Mouse (Mus musculus) kidney, postnatal 25 days (tissue): ENCODE measurements around the gene Clps.
A peak's percentile ranks its signal among the peaks of the same experiment; 100 is the strongest.
"Not testable (repeated sequence)": the region's sequence is repeated elsewhere in the genome, so short reads cannot be mapped to it uniquely, and the experiment has no call there.

Source experiments
- DNase-seq, 2 experiments: peaks; one replicate each; pipeline ENCODE4 v3.0.0; 2021; ENCODE audit warnings: mixed read lengths in 2 of 2

Gene Clps

DNA sequence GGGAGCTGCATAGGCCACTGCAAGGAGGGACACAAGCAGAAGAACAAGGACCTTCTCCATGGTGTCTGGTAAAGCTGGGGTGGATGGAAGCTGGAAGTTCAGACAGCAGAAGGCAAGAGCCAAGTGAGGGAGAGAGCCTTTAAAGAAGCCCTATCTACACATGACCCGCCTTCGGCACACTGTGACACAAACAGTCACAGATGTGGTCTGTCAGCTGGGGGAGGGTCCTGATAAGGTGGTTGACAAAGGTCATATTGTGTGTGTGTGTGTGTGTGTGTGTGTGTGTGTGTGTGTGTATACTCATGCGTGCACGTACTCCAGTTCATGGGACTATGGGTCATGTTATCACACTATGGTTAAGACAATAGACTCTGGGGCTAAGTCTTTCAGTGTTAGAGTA lies at the start of gene Clps:
Clps (minus strand) TSS at position 169 of the 400 bp plus-strand sequence.
- DNase-seq, result no peak

DNA sequence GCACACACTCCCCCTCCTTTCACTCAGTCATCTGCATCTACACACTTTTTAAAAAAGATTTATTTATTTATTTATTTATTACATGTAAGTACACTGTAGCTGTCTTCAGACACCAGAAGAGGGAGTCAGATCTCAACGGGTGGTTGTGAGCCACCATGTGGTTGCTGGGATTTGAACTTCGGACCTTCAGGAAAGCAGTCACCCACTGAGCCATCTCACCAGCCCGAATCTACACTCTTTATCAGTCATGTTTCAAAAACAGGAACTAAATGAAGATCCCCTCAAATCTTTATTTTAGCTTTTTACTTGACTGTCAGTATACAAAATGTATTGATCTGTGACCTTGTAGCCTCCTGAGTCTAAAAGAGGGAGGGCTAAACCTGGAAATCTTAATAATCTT lies 49.0 kb upstream of the Clps start:
- DNase-seq, result no peak

DNA sequence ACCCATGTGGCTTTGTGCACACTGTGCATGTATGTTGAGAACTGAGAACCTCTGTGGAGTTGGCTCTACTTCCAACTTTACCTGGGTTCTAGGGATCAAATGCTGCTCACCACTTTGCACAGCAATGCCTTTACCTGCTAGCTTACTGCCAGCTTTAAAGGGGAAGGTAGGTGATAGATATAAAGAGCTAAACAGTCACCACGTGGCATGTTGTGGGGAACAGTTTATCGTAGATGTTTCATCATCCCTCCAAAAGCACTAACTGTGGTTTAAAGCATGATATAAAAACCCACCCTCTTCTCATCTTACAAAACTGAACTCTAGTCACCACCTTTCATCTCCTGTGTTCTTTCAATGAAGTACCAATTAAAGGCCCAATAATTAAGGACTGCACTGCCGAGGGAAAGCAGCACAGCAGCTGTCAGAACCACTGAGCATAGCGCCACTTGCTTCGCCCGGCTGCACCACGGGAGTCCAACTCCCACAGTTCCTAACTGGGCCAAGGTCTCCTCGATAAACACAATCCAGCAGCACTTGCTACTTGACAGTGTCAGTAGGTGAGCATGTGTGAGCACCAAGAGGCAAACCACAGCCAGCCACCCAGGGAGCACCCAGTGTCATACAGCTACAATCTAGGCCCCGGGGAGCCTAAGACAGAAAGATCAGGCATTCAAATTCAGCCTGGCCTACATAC lies 41.1 kb upstream of the Clps start:
- no peak for DNase-seq

DNA sequence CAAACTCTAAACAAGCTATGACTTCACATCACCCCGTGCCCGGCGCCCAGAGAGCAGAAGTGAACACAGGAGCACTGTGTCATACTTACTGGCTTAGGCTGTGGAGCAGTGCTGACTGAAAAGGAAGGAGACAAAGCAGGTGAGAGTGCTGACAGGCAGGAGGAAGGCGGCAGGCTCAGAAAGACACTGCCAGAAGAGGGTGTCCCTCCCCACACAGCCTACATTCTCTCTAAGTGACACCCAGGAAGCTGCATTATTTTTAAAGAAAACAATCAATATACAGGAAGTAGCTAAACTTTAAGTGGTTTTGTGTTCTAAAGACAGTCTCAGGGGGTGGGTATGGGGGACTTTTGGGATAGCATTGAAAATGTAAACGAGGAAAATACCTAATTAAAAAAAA lies 40.2 kb upstream of the Clps start:
- DNase-seq, result no peak

DNA sequence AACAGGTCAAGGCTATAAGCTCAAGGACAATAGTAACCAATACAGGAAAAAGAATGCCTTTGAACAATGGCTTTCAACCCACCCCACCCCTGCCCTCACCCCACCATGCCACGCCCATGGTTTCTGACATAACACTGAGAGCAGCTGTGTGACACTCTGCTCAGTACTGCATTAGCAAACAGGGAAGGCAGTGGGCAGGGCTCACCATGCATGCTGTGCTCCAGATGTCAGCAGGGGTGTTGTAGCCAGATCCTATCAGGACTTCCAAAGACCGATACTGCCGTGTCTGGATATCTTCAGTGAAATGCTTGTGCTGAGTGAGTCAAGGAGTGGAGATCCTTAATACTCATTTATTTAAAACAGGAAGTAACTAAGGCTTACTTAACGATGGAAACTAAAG lies 33.4 kb upstream of the Clps start:
- no peak for DNase-seq

DNA sequence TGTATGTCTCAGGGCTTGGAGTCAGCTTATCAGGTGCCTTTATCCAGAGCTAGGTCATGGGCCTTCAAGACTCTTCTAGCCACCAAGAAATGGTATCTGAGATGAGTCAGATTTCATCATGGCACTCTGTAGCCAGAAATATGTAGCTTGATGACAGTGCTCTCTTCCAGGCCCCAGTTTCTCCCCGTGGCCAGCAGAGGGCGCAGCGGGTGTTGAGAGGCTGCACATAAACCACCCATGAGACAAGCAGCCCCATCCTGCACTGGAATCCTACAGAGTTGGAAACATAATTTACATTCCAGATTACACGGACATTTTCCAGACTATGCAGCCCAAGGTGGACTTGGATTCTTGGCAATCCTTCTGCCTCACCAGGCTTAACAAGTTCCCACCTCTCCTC lies 32.4 kb upstream of the Clps start:
- peak; percentile 75 to 79 for DNase-seq

DNA sequence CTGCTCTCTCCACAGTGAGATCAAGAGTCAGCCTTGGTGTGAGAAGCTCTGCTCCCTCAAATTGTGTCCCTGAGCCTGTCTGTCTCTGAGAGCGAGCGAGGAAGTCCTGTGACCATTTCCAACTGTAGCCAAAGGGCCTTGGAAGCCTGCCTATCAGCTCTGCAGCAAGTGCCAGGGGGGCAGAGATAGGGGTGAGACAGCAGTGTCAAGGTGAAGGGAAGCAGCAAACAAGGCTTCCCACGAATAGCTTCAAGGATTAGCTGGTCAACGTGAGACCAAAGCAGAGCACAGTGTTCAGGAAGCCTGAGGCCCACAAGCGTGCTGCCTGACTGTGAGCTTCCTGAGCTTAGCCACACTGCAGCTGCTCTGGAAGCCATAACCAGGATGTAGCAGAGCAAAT lies 30.9 kb upstream of the Clps start:
- DNase-seq, result no peak

DNA sequence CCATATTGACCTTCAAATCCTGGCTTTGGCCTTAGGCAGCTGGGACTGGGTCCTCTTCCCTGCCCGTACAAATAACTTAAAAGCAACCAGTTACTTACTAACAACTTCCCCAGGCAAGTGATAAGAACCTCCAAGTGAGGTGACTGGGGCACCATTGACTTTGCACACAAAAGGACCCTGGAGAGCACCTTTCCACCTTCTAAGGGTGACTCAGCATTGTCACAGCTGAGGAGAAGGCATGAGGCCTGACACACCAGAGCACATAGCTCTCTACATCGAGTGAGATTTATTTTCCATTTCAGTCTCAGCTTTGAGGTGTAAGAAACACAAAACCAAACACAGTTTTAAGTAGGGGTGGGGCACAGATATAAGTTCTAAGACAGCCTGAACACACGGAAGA lies 30.0 kb upstream of the Clps start:
- DNase-seq, result no peak

DNA sequence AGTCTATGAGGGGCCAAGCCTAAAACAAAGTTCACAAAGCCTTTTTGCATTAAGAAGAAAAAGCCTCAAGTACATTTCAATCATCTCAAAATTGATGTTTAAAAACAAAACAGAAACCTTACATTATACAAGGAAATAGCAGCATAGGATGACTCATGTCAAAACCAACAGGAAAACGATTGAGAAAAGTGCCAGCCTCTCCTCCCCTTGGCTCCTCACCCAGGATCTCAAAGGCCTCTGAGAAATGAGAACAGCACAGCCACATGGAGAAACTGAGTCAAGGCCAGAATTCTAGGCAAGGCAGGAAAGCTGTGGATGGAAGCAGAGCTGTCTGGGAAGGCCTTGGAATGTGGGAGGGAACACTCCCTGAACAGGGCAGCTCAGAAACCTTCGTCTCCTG lies 28.0 kb upstream of the Clps start:
- DNase-seq, result no peak

DNA sequence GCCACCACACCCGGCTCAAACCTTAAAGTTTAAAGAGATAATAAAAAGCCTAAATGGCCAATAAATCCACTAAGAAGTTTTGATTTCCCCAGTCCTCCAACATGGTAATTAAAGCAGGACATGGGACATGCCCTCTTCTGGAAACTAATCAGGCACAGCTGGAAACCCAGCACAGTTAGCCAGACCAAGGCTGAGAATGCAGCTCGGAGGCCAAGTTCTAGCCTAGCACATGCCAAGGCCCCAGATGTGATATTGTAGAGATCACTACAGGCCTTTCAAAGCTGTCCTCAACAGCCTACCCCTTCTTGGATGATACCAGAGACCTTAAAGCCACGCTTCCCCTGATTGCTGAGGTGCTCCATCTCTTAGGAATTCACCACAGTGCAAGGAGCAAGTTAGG lies 25.9 kb upstream of the Clps start:
- no peak for DNase-seq

DNA sequence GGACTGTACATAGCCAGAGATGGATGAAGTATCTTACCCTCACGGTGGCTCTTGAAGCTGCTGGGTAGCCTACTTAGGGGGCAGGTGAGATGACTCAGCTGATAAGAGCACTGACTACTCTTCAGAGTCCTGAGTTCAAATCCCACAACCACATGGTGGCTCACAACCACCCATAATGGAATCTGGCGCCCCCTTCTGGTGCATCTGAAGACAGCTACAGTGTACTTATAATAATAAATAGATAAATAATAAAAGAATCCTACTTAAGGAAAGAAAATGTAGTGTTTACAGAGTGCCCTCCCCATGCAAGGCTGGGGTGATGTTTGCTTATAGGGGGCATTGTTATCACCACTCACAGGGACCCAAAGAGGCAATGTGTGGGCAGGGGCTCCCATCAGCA lies 20.5 kb upstream of the Clps start:
- no peak for DNase-seq

DNA sequence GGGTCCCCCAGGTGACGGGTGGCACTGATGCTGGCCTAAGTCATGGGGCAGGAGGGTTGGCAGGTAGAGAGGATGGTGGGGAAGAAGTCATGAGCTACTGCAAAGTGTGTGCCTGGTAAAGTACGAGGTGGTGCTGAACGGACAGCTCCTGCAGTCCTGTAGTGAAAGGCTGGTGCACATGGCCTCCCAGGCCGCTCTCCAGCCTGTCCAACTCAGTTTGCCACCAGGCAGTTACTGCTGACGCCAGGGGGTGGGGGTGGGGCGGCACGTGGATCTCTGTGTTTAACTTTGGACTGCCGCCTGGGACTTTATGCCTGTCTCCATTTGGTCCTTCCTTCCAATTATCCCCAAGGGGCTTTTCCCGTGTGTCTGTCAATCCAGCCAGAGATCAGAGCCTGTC lies 19.8 kb upstream of the Clps start:
- peak; percentile 83 to 87 for DNase-seq

DNA sequence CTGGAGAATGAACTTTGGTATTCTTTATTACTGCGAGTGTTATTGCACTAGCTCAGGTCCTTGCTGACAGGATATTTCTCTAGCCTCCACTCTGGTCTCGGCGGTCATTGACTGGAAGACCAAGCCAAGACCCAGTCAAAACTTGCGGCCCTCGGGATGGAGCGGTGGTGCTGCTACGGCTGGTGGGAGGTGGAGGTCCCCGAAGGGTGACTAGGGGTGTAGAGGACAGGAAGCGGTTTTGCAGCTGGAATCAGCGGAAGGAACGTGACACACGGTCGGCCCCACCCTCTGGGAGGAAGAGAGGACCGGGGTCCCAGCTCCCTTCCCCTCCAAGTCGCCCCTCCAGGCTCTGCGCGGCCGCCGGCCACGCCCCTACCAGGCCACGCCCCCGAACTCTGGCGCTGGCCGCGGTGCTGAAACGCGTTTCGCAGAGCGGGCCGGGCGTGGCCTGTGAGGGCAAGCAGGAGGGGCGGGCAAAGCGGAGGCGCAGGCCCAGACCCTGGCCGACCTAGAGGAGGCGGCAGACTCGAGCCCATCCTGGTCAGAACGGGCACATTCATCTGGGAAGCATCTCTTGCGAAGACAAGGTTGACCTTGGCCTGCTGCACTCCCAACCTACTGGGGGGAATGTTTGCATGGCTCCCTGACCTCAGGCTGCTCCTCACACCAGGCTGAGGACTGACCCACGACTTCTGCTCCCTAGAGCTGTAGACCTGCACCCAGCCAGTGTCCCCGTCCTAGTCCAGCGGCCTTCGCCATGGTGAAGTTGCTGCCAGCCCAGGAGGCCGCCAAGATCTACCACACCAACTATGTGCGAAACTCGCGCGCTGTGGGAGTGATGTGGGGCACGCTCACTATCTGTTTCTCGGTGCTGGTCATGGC lies 14.9 kb upstream of the Clps start, which contains the start of gene Lhfpl5:
Lhfpl5 (plus strand) TSS at position 398 of the 882 bp plus-strand sequence.
- DNase-seq, result peak in 1 of 2 experiments; percentile 34

DNA sequence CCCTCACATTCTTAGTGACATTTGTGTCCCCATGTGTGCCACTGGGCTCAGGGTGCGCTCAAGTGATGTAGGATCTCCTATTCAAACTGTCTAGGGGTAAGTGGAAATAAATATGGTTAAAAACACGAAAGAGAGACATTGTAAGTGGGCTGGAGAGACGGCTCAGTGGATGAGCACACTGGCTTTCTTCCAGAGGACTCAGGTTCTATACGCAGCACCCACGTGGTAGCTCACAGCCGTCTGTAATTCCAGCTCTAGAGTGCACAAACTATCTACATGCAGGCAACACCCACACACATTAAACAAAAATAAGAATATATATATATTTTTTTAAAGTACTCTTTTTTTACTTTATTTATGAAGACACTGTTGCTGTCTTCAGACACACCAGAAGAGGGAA lies 12.4 kb upstream of the Clps start:
- DNase-seq, result no peak

DNA sequence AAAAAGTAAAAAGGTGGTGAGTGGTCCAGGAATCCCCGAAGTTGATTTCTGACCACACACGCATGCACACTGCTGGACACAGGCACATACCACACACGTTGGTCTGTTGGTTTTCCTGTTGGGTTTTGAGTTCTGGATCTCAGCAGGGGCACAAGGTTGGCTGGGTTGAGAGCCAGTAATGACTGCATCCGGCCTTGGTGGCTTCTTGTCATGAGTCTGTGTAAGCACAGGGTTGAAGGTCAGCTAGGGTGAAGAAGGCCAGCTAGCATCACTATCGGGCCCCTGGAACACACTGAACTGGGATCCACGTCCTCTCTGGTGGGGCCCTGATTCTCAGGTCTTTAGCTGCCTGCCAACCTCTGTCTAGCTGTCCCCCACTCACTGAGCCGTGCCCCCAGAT lies 12.0 kb upstream of the Clps start:
- no peak for DNase-seq

DNA sequence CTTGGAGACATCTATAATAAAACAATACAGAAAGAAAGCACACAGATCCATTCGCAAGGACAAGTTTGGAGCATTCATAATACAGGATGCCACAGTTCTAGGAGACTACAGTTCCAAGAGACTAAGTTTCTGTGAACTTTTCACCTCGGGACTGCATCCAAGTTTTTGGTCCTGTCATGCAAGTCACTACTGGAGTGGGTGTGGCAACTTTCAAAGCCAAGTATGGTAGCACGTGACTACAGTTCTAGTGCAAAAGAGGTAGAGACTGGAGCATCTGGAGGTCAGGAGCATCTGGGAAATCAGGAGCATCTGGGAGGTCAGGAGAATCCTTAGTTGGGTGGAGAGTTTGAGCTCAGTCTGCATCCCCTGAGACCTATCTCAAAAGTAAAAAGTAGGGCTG lies 11.3 kb upstream of the Clps start:
- DNase-seq, result no peak

DNA sequence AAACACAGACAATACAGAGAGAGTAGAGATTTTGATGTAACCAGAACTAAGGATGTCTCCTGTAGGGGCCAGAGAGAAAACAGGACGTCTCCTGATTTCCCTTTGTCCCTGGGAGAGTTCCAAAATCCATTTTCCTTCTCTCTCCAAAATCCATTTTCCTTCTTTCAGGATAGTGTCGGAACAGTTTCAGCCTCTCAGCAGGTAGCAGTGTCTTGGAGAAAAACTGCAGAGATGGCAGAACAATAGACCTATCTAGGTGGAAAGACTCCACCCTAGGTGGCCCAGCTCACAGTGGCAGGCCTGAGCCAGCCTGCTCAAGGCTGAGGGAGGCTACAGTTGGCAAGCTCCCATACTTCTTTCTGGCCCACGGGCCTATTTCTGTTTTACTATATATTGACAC lies 7.0 kb upstream of the Clps start:
- no peak for DNase-seq

DNA sequence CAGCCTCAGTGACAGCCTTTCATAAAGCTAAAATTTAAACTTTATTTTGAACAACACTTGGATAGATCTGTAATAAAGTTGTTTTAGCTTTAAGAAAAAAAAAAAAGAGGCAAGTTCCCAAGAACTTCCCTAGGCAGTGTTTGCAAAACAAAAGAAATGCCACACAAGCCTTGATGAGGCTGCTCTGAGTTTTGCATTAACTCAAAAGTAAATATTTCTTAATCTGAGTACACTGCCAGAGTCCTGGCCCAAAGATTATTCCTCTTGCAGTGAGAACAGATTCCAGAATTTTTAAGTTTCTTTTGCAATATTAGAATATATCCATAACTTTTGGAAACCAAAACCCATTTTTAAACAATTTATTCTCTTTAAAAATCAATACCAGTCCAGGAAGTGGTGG lies 4.6 kb upstream of the Clps start:
- DNase-seq, result no peak

DNA sequence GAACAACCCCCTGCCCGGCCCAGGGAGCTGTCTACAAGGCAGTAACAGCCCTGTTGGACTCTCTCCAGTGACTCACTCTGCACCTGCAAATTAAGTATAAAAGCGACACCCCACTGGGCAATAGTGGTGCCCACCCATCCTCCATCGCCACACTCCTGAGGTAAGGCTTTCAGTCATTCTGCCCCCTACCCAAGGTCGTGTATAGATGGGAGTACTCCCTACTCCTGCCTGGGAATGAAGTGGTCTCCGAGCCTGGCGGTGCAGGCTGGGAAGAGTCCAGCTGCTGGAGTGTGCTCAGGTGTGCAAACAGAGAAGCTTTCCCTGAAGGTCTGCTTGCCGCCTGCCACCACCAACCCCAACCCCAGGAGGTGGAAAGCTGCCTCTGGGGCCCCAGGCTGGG lies 1.0 kb upstream of the Clps start:
- DNase-seq, result no peak

DNA sequence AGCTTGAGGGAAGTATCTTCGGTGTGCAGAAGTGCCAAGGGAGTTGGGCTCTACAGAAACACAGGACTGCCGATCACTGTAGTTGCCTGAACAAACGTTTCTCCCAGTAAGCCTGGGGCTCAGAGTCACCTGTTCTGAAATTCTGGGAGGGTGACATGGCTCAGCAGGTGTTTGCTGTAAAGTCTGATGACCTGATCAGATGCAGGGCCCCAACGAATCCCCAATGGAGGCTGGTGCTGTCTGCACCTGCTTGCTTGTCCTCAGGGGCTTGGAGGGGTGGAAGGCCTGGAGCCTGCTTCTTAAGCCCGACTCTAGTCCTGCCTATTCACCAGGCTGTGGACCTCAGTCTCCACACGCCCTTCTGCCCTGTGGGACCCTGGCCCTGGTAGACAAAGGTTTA lies 2.8 kb downstream of the Clps start:
- no peak for DNase-seq

DNA sequence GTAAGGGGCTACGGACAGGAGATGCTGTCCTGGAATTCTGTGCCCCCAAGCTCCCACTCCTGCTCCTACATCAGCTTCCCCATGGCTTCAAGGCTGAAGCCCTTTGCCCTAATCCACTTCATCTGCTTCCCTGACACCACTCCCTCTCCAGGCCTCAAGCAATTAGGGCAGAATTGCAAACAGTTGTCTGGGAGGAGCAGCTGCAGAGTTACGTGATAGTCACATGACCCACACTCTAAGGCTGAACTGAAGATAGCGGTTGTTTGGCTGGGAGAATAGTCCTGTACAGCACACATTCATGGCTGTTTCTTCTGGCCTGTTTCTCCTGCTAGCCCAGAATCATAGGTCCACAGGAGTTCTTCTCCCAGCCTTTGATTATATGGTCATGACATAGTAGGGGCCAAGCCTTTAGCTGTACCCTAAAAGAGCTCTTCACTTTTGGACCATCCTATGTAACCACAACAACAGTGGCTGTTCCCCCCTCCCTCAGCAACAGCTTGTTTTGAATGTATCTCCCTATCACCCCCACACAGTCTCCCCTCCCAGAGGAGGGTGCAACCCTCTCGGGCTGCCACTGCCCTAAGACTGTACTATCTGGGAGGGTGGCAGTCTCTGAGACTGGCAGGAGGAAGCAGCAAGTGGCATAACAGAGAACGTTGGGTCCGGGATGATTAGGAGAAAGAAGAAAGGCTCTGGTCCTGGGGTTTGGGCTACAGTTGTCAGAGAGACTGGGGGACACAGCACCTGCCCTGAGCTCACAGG lies 3.8 kb downstream of the Clps start:
- DNase-seq, result no peak

DNA sequence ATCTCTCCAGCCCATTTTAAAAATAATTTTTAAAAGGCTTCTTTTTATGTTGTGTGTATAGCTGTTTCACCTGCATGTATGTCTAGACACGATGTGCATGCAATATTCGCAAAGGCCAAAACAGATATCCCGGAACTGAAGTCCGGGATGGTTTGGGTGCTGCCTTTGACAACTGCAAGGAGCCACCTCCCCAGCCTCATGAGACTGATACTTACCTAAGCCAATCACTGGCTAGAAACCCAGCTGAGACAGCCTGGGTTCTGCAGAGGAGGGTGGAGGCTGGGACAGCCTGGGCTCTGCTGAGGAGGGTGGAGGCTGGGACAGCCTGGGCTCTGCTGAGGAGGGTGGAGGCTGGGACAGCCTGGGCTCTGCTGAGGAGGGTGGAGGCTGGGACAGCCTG lies 6.5 kb downstream of the Clps start:
- DNase-seq, result not testable (repeated sequence)

DNA sequence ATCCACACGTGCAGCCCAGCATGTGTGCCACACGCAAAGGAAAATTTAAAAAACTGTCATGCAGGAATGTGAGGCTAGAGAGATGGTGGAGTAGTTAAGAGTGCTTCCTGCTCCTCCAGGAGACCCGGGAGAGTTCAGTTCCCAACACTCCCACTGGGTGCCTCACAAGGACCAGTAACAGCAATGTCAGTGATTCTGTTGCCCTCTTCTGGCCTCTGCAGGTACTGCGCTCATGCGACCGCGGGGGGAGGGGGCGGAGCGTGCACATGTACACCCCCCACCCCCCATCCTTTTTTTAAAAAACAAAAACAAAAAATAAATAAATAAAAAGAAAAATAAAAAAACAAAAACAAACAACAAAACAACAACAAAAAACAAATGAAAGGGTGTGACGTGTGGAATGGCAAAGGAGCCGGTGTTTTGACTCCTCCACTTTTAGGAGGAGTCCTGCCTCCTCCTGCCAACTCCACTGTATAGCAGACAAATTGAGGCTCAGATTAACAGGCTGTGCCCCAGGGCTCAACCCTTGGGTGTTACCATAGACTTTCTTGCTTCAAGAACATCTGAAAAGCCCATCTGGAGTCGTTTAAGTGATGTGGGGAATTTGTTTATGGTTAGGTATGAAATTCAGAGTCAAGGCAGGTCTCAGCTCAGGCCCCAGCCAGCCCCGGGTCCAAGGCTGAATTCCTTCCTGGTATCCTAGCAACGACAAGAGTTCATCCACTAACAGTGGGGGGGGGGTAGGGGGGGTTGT lies 7.3 kb downstream of the Clps start:
- peak; percentile 67 to 74 for DNase-seq
